9 mouse cellular contexts compared by ENCODE assay signal in genomic region chr11:27264253-27264652, GRCm38 (mm10).
DNase-seq lines count a peak whose midpoint lies in the region; ATAC-seq and TF ChIP-seq lines count a peak whose summit lies in the region.
"Had no signal": no experiment of that assay in that cellular context is flagged by ENCODE, and none has a peak within 500 bp of the region (broad histone marks: within the 10 kb centered on the region; RNA-seq: fewer than 3 reads in every experiment).

No protein-coding gene starts in this region.

- TF ChIP-seq EP300 in stomach, postnatal 0 days (optimal IDR thresholded peaks at IDR 0.05): no peak

- H3K27ac ChIP-seq in forebrain, postnatal 0 days (ENCODE audit: low read depth, low read length): no peak overlapping the region
- H3K27ac ChIP-seq in stomach, postnatal 0 days (replicated peaks): no peak overlapping the region
- H3K27ac ChIP-seq: macrophage had no signal

- H3K27me3 ChIP-seq in forebrain, postnatal 0 days (ENCODE audit: insufficient read depth, low read length): no peaks in the 10 kb centered on the region
- no peaks in the 10 kb centered on the region for H3K27me3 ChIP-seq in stomach, postnatal 0 days (ENCODE audit: control insufficient read depth, insufficient read depth, low read length)

- TF ChIP-seq CTCF in forebrain, postnatal 0 days (IDR thresholded peaks at IDR 0.05; ENCODE audit: low read depth): peak; percentile 76
- TF ChIP-seq CTCF in stomach, postnatal 0 days (IDR thresholded peaks at IDR 0.05; ENCODE audit: low read depth): peak; percentile 68

- DNase-seq in lung, postnatal 10 days: peak; percentile 3
- no peak for DNase-seq in lung, adult 18-20 months
- DNase-seq in brain, embryonic 18.5 days (ENCODE audit: low read depth, low spot score): peak; percentile 32
- DNase-seq in forebrain, postnatal 0 days: peak; percentile 79
- DNase-seq in kidney, postnatal 36 days: peak; percentile 8 to 64
- DNase-seq in stomach, postnatal 0 days (ENCODE audit: low spot score): peak; percentile 24

- H3K4me2 ChIP-seq in forebrain, postnatal 0 days (ENCODE audit: low read depth): no peak overlapping the region
- no peak overlapping the region for H3K4me2 ChIP-seq in stomach, postnatal 0 days (replicated peaks; ENCODE audit: low read depth)

- no peak overlapping the region for H3K4me3 ChIP-seq in forebrain, postnatal 0 days (ENCODE audit: low read depth, low read length)
- no peak overlapping the region for H3K4me3 ChIP-seq in stomach, postnatal 0 days (ENCODE audit: low read depth, low read length)

- H3K9ac ChIP-seq in forebrain, postnatal 0 days: no peak overlapping the region
- no peak overlapping the region for H3K9ac ChIP-seq in stomach, postnatal 0 days (ENCODE audit: low read length)

- no peaks in the 10 kb centered on the region for H3K9me3 ChIP-seq in forebrain, postnatal 0 days (ENCODE audit: low read length)
- no peaks in the 10 kb centered on the region for H3K9me3 ChIP-seq in stomach, postnatal 0 days (ENCODE audit: control insufficient read depth, low read length)

- peak; percentile 80 for ATAC-seq in forebrain, postnatal 0 days
- ATAC-seq in megakaryocyte, adult 5-6 weeks (ENCODE audit: poor library complexity, severe bottlenecking): peak; percentile 70
- no peak for ATAC-seq in stomach, postnatal 0 days (ENCODE audit: low FRiP score, low TSS enrichment)
- ATAC-seq in CD4-positive, CD25-positive, alpha-beta regulatory T cell, adult 4 months: no peak

- H3K4me1 ChIP-seq in forebrain, postnatal 0 days (ENCODE audit: insufficient read depth): no peaks in the 10 kb centered on the region
- H3K4me1 ChIP-seq in stomach, postnatal 0 days (replicated peaks; ENCODE audit: control insufficient read depth, insufficient read depth): no peaks in the 10 kb centered on the region

- H3K36me3 ChIP-seq in forebrain, postnatal 0 days (ENCODE audit: insufficient read depth): no peaks in the 10 kb centered on the region
- no peaks in the 10 kb centered on the region for H3K36me3 ChIP-seq in stomach, postnatal 0 days (ENCODE audit: control insufficient read depth, insufficient read depth, low read length)

- WGBS in forebrain, postnatal 0 days: 2% methylated on average over 1 of the region's 1 CpGs
- WGBS in stomach, postnatal 0 days: 7% methylated on average over 1 of the region's 1 CpGs

Comparison
In these comparisons a context has a peak if more than half of its experiments do, and no peak if none do; other contexts are left out.
1. DNase-seq: peak in lung, postnatal 10 days (single experiment), brain, embryonic 18.5 days (single experiment), forebrain, postnatal 0 days (single experiment), kidney, postnatal 36 days (2 of 2) and stomach, postnatal 0 days (single experiment); none in lung, adult 18-20 months (0 of 2).
2. ATAC-seq: peak in forebrain, postnatal 0 days (single experiment) and megakaryocyte, adult 5-6 weeks (single experiment); none in stomach, postnatal 0 days (single experiment) and CD4-positive, CD25-positive, alpha-beta regulatory T cell, adult 4 months (single experiment).